Mouse (Mus musculus): Measurements from ENCODE around the gene Tppp3.

The Tppp3 gene

DNA sequence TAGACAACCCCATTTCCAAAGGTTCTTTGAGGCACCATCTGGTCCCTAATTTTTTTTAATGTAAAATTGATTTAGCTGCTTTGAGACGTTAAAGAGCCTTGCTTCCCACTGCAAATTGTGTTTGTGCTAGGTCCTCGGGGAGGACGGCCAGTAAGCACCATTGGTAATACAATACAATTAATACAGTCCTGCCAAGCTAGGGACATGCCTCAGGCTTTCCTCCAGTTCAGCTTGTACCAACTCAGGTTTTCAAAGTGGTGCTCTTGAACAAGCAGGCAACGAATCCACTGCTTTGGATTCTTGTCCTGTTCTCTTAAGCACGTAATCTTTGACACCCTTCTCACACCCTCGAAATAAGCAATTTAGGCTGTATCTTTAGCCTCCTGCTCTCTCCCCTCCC is 38.3 kb downstream of the Tppp3 start:
- no peak for DNase-seq (ENCODE audit: low read depth, low spot score)

GRCm38 (mm10) chr8:105431743-105432515 is 39.4 kb downstream of the Tppp3 start:
- DNase-seq (ENCODE audit: low read depth, low spot score): no peak

GRCm38 (mm10) chr8:105426878-105427277 is 44.4 kb downstream of the Tppp3 start:
- DNase-seq (ENCODE audit: low read depth, low spot score): no peak

GRCm38 (mm10) chr8:105422006-105422405 is 49.3 kb downstream of the Tppp3 start:
- no peak for DNase-seq (ENCODE audit: low read depth, low spot score)

GRCm38 (mm10) chr8:105419800-105420199 is 51.5 kb downstream of the Tppp3 start:
- no peak for DNase-seq (ENCODE audit: low read depth, low spot score)

DNA sequence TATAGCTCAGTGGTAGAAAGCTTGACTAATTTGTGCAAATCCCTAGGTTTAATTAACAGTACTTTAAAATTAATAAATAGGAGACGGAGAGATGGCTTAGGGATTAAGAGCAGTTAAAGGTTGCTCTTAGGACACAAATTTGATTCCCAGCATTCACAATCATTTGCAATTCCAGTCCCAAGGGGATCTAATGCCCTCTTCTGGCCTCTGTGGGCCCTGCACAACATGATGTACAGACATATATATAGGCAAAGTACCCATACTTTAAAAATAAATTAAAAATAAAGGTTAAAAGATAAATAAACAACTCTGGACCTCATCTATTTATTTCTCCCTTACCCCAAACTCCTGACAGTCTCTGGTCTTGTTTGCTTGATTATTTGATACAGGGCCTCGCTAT is 52.3 kb downstream of the Tppp3 start:
- no peak for DNase-seq (ENCODE audit: low read depth, low spot score)

Data from embryo, embryonic 11.5 days (tissue).